Mouse (Mus musculus) forebrain, embryonic 14.5 days (tissue): ENCODE measurements around the gene Zbtb2. TPM values are rescaled to one million over a fixed set of nuclear protein-coding genes. Genes with fewer than 3 reads are reported as not detected.
A peak's percentile ranks its signal among the peaks of the same experiment; 100 is the strongest.

Experiments
- ATAC-seq: fragments of 200-750 bp; cut with Nextera tagmentation; 2 replicates; pipeline ENCODE4 v1.8.0; 2017; ENCODE audit warnings: mild to moderate bottlenecking, moderate library complexity
- DNase-seq: peaks from one replicate; pipeline ENCODE4 v3.0.0-alpha.2; 2015; ENCODE audit warnings: low spot score
- H3K27ac ChIP-seq: fragments of 300-500 bp; sonication (generic); 2 replicates; pipeline ENCODE4 v1.5.1; 2014; ENCODE audit warnings: low read depth, mild to moderate bottlenecking, control low read depth, low read length, moderate library complexity
- H3K27me3 ChIP-seq: fragments of 300-500 bp; sonication (generic); replicated peaks from 2 replicates; pipeline ENCODE4 v1.6.1; 2014; ENCODE audit warnings: low read length, control low read depth, mixed read lengths; ENCODE audit not compliant: control insufficient read depth, insufficient read depth
- H3K36me3 ChIP-seq: fragments of 300-500 bp; sonication (generic); 2 replicates; pipeline ENCODE4 v1.6.1; 2014; ENCODE audit warnings: low read length, control low read depth; ENCODE audit not compliant: control insufficient read depth, insufficient read depth
- H3K4me1 ChIP-seq: fragments of 300-500 bp; sonication (generic); 2 replicates; pipeline ENCODE4 v1.6.1; 2014; ENCODE audit warnings: antibody characterized with exemption, low read length, control low read depth; ENCODE audit not compliant: control insufficient read depth, insufficient read depth
- H3K4me2 ChIP-seq: fragments of 300-500 bp; sonication (generic); 2 replicates; pipeline ENCODE4 v1.6.1; 2014; ENCODE audit warnings: mild to moderate bottlenecking, control low read depth, low read length
- H3K4me3 ChIP-seq: fragments of 300-500 bp; sonication (generic); 2 replicates; pipeline ENCODE4 v1.5.1; 2014; ENCODE audit warnings: low read depth, low read length, control low read depth
- H3K9ac ChIP-seq: fragments of 300-500 bp; sonication (generic); 2 replicates; pipeline ENCODE4 v1.6.1; 2014; ENCODE audit warnings: mild to moderate bottlenecking, low read length, control low read depth, moderate library complexity
- H3K9me3 ChIP-seq: fragments of 300-500 bp; sonication (generic); replicated peaks from 2 replicates; pipeline ENCODE4 v1.6.1; 2016; ENCODE audit warnings: low read length, control low read depth, mixed read lengths; ENCODE audit not compliant: control insufficient read depth
- WGBS: fragments of 180-500 bp; shearing (Covaris S2); extraction: QIAGEN DNeasy Blood & Tissue Kit; methylation state at CpG from one replicate; pipeline ENCODE4 v1.1.7; 2014; 5-methylcytosine and 5-hydroxymethylcytosine counted together
- polyA plus RNA-seq: library from polyadenylated mRNA; unstranded; fragments of >200 nt; fragmentation: Nextera tagmentation; extraction: Ambion mirVana; gene quantifications from 2 replicates; pipeline ENCODE4 v1.2.1, GENCODE M21; 2014

Gene Zbtb2
- polyA plus RNA-seq, 1 experiment from 2014 or later, result 16.5 TPM

DNA sequence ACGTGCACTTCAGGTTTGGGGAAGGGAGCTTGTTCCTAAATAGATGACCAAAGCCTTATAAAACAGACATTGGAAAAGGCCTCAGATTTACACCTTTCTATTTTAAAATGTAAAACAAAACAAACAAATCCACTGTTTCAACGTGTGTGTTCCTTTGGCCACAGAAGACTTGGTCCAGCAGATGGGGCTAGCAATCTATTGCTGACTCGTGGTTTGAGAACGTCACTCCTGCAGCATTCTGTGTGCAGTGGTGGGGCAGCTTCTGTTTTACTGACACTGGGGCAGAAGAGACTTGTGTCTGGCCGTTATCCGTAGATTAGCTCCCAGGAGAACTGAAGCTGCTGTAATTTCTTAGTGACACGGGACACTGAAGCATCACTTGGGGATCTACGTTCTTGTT is 37.3 kb upstream of the Zbtb2 start:
- Histone ChIP-seq H3K4me2 (no peak overlapping the region), H3K9ac (no peak overlapping the region), H3K36me3 (peaks cover 61% of the 10 kb centered on the region), H3K4me3 (no peak overlapping the region), H3K4me1 (no peaks in the 10 kb centered on the region), H3K9me3 (no peaks in the 10 kb centered on the region), H3K27ac (no peak overlapping the region), H3K27me3 (no peaks in the 10 kb centered on the region)
- ATAC-seq (no peak), DNase-seq (no peak)
- WGBS, result 84% methylated on average over 8 of the region's 8 CpGs

DNA sequence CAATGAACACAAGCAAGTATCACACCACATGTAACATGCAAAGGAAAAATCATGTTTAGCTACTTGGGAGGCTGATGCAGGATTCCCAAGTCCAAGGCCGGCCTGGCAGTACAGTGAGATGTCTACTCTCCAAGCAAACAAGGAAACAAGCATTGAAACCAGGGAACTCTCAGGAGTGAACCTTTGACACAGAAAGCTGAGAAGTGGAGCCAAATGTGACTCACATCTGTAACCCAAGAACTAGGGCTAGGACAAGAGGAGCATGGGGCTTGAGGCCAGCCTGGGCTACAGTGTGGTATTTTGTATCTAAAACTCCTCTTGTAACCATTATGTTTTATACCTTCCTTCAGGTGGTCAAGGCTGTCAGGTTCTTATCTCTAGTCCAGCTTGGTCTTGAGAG is 19.3 kb upstream of the Zbtb2 start:
- Histone ChIP-seq H3K36me3 (peaks cover 64% of the 10 kb centered on the region), H3K4me3 (no peak overlapping the region), H3K9me3 (no peaks in the 10 kb centered on the region), H3K27ac (no peak overlapping the region), H3K4me2 (no peak overlapping the region), H3K27me3 (no peaks in the 10 kb centered on the region), H3K9ac (no peak overlapping the region), H3K4me1 (no peaks in the 10 kb centered on the region)
- ATAC-seq (no peak), DNase-seq (no peak)
- 97% methylated on average over 1 of the region's 1 CpGs for WGBS

DNA sequence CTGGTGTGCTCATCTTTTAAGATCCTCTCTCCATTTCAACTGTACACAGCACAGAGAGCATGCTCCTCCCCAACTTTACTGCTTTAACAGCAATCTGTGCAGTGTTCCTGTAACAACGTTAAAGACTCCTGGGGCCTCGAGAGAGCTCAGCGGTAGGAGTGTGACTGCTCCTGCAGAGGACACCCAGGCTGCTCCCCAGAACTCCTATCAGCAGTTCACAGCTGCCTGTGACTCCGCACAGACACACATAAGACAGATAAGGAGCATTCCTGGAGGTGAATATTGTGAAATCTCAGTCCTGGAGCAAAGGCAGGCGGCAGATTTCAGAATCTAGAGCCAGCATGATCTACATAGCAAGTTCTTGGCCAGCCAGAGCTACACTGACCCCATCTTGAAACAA is 17.6 kb upstream of the Zbtb2 start:
- ATAC-seq, result 0 out of 2 replicates have a peak, but pooled peaks have one; percentile 1
- Histone ChIP-seq H3K4me1 (no peaks in the 10 kb centered on the region), H3K36me3 (peaks cover 54% of the 10 kb centered on the region), H3K27me3 (no peaks in the 10 kb centered on the region), H3K4me2 (no peak overlapping the region), H3K9ac (no peak overlapping the region), H3K27ac (no peak overlapping the region), H3K4me3 (no peak overlapping the region), H3K9me3 (no peaks in the 10 kb centered on the region)
- 92% methylated on average over 5 of the region's 5 CpGs for WGBS
- no peak for DNase-seq

DNA sequence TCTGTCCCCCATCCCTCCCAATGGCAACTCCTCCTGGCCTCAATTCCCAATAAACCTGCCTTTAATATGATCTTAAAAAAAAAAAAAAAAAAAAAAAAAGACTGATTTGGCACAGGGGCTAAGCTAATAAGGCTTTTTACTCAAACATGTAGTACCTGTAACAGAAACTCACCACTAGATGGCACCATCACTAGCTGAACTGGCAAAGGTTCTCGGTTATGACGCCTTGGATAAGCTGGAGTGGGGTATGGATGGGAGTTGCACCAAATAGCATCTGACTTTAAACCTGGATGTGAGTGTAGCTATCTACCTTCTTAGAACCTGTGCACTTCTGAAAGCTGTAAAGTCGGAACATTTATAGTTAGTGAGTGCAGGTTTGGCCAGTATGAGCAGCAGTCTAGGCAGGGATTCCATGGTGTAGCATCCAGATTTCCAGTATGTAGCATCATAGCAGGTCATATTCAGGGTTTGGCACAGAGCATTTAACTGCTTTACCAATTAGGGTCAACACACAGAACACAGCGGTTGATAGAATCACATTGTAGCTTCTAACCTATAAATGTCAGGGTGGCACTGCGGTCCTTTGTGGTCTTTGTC is 17.1 kb upstream of the Zbtb2 start:
- Histone ChIP-seq H3K4me1 (no peaks in the 10 kb centered on the region), H3K27me3 (no peaks in the 10 kb centered on the region), H3K9me3 (no peaks in the 10 kb centered on the region), H3K4me3 (no peak overlapping the region), H3K4me2 (no peak overlapping the region), H3K36me3 (peaks cover 49% of the 10 kb centered on the region), H3K27ac (no peak overlapping the region), H3K9ac (no peak overlapping the region)
- DNase-seq, result peak; percentile 92
- WGBS, result 58% methylated on average over 5 of the region's 5 CpGs
- peak; percentile 64 for ATAC-seq

DNA sequence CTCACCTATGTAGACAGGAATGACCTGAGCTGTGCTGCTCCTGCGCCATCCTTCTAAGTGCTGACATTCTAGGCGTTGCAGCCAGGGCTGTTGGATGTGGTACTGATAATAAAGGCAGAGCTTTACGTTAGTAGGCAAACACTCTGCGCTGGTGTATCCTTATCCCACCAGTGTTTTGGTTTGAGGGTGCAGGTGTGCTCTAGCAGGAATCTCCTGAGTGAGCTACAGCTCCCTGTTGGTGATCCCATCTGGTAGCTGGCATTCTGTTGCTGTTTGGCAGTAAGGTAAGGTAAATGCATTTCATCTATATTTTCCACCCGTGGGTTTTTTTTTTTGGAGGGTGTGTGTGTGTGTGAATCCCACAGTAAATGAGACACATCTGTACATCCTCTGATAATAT is 10.2 kb upstream of the Zbtb2 start:
- no peaks in the 10 kb centered on the region for H3K4me1 ChIP-seq
- peaks cover 33% of the 10 kb centered on the region for H3K36me3 ChIP-seq
- H3K9ac ChIP-seq, result no peak overlapping the region
- H3K27me3 ChIP-seq, result no peaks in the 10 kb centered on the region
- no peak overlapping the region for H3K4me3 ChIP-seq
- no peak for DNase-seq
- no peak overlapping the region for H3K4me2 ChIP-seq
- 0 out of 2 replicates have a peak, but pooled peaks cover 3% of the 10 kb centered on the region for H3K9me3 ChIP-seq
- ATAC-seq, result no peak
- no peak overlapping the region for H3K27ac ChIP-seq
- 87% methylated on average over 5 of the region's 5 CpGs for WGBS

DNA sequence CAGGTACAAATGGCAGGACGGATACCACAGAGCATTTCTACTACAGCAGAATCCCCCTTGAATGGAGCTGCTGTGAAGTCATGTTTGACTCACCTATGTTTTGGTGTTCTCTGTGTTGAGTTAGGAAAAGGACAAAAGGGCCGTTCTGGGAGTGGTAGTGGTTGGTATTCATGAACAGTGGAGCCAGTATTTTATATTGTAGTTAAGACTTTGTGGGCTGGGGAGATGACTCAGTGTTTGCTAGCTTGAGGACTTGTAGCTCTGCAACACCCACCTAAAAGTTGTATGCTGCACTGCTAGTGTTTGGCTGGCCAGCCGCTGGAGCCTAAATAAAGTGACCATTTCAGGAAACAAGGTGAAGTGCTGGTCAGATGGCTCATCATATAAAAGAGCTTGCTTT is 7.4 kb upstream of the Zbtb2 start:
- H3K4me1 ChIP-seq, result peaks cover 5% of the 10 kb centered on the region; the same call in 1 of the 2 replicates
- DNase-seq (no peak), ATAC-seq (no peak)
- no peak overlapping the region for H3K4me3 ChIP-seq
- H3K27me3 ChIP-seq, result no peaks in the 10 kb centered on the region
- H3K9me3 ChIP-seq, result 0 out of 2 replicates have a peak, but pooled peaks cover 3% of the 10 kb centered on the region
- no peak overlapping the region for H3K4me2 ChIP-seq
- no peak overlapping the region for H3K27ac ChIP-seq
- no peak overlapping the region for H3K9ac ChIP-seq
- H3K36me3 ChIP-seq, result peaks cover 30% of the 10 kb centered on the region
- WGBS, result 93% methylated on average over 3 of the region's 3 CpGs

DNA sequence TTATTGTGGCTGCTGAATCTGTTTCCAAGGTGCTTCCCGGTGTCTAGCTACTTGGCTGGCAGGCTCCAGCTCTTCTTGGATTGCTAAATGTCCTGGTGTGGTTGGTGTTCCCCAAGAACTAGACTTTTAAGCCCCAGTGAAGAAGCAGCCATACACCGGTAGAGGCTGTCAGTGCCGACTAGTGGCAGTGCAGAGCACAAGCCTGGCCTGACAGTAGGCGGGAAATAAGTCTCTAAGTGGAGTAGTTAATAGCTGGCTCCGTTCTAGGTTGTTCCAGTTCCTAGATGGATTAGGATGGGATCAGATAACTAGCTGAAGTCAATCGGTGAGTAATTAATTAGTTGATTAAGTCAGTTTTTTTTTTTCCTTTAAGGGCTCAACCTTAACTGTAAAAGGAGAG is 3.9 kb upstream of the Zbtb2 start:
- DNase-seq (peak; percentile 22), ATAC-seq (no peak)
- Histone ChIP-seq H3K4me3 (no peak overlapping the region), H3K4me2 (no peak overlapping the region), H3K27me3 (no peaks in the 10 kb centered on the region), H3K9me3 (0 out of 2 replicates have a peak, but pooled peaks cover 2% of the 10 kb centered on the region), H3K4me1 (peaks cover 21% of the 10 kb centered on the region), H3K27ac (no peak overlapping the region), H3K36me3 (peaks cover 19% of the 10 kb centered on the region; the same call in 1 of the 2 replicates), H3K9ac (no peak overlapping the region)
- 53% methylated on average over 6 of the region's 6 CpGs for WGBS

DNA sequence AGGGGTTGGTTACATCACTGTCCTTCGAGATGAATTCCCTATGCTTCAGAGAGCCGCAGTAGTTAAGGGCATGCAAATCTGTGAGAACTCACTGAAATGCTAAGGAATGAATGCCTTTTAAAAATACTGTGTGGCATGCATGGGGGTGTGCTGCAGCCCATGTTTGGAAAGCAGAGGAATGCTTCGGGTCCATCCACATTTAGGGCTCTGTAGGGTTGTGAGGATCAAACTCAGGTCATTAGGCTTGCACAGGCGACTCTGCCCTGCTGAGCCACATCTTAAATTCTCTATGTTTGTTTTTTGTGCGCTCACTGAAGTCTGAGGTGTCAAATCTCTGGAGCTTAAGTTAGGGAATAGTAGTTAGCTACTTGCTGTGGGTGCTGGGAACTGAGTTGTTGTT is 3.2 kb upstream of the Zbtb2 start:
- DNase-seq, result no peak
- Histone ChIP-seq H3K36me3 (peaks cover 18% of the 10 kb centered on the region; the same call in 1 of the 2 replicates), H3K4me3 (no peak overlapping the region), H3K4me2 (no peak overlapping the region), H3K9me3 (no peaks in the 10 kb centered on the region), H3K27me3 (no peaks in the 10 kb centered on the region), H3K4me1 (peaks cover 21% of the 10 kb centered on the region), H3K27ac (no peak overlapping the region), H3K9ac (no peak overlapping the region)
- 76% methylated on average over 5 of the region's 5 CpGs for WGBS
- no peak for ATAC-seq

DNA sequence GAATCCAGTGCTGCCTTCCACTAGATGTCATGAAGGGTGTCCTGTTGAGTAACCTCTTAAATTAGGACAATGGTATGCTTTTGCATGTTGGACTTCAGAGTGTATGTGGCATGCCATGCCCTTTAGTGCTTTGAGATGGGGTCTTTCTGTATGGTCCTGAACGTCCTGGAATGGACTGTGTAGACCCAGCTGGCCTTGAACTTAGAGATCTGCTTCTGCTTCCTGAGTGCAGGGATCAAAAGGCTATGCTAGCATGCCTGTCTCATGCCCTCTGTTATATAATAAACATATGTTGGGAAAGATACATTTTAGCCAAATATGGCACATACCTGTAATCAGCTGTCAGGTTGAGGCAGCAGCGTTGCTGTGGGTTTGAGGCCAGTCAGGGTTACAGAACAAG is 2.6 kb upstream of the Zbtb2 start:
- peaks cover 17% of the 10 kb centered on the region; the same call in 1 of the 2 replicates for H3K36me3 ChIP-seq
- H3K4me2 ChIP-seq, result peak overlapping the region; percentile 7; the same call in 1 of the 2 replicates
- ATAC-seq (no peak), DNase-seq (no peak)
- no peaks in the 10 kb centered on the region for H3K27me3 ChIP-seq
- H3K27ac ChIP-seq, result no peak overlapping the region
- H3K9ac ChIP-seq, result peak overlapping the region; percentile 37; the same call in 1 of the 2 replicates
- H3K9me3 ChIP-seq, result no peaks in the 10 kb centered on the region
- H3K4me1 ChIP-seq, result peaks cover 21% of the 10 kb centered on the region
- 75% methylated on average over 2 of the region's 2 CpGs for WGBS
- no peak overlapping the region for H3K4me3 ChIP-seq
